Mouse (Mus musculus): ENCODE results near the gene Hyal1.
"Not testable (repeated sequence)": the region's sequence is repeated elsewhere in the genome, so short reads cannot be mapped to it uniquely, and the experiment has no call there.

The Hyal1 gene

GRCm38 (mm10) chr9:107551117-107551889, 25.4 kb upstream of the Hyal1 start, which contains the start of gene Rassf1:
Gene Rassf1 (plus strand): TSS chr9:107551555.
- peak; percentile 83 for DNase-seq

GRCm38 (mm10) chr9:107551890-107552355, 24.8 kb upstream of the Hyal1 start:
- DNase-seq, result no peak

GRCm38 (mm10) chr9:107552690-107553393, 23.9 kb upstream of the Hyal1 start:
- no peak for DNase-seq

- peak; percentile 72 for DNase-seq
Measured at GRCm38 (mm10) chr9:107553541-107554318, 23.0 kb upstream of the Hyal1 start.

- DNase-seq, result peak; percentile 97
Measured at GRCm38 (mm10) chr9:107554319-107554825, 22.4 kb upstream of the Hyal1 start.

- DNase-seq, result no peak
Measured at GRCm38 (mm10) chr9:107555031-107555457, 21.7 kb upstream of the Hyal1 start.

GRCm38 (mm10) chr9:107555701-107556100, 21.0 kb upstream of the Hyal1 start:
- DNase-seq, result no peak

- DNase-seq, result no peak
Measured at GRCm38 (mm10) chr9:107556346-107556745, 20.4 kb upstream of the Hyal1 start.

- peak; percentile 94 for DNase-seq
Measured at GRCm38 (mm10) chr9:107563029-107563581, 13.6 kb upstream of the Hyal1 start, which contains the start of gene Tusc2. Gene Tusc2 (plus strand): TSS chr9:107563255.

GRCm38 (mm10) chr9:107565556-107565955, 11.2 kb upstream of the Hyal1 start:
- not testable (repeated sequence) for DNase-seq

GRCm38 (mm10) chr9:107566041-107566709, 10.6 kb upstream of the Hyal1 start:
- DNase-seq, result peak; percentile 81

GRCm38 (mm10) chr9:107566855-107567254, 9.9 kb upstream of the Hyal1 start:
- DNase-seq, result no peak

GRCm38 (mm10) chr9:107567702-107568319, 8.9 kb upstream of the Hyal1 start, which contains the start of gene Hyal2:
Gene Hyal2 (plus strand): TSS chr9:107567945.
- DNase-seq, result no peak

GRCm38 (mm10) chr9:107568331-107569261, 8.1 kb upstream of the Hyal1 start:
- peak; percentile 84 for DNase-seq

GRCm38 (mm10) chr9:107569270-107569669, 7.5 kb upstream of the Hyal1 start:
- no peak for DNase-seq

GRCm38 (mm10) chr9:107570016-107570415, 6.7 kb upstream of the Hyal1 start:
- peak; percentile 23 for DNase-seq

GRCm38 (mm10) chr9:107570845-107571244, 5.9 kb upstream of the Hyal1 start:
- DNase-seq, result no peak

- no peak for DNase-seq
Measured at GRCm38 (mm10) chr9:107571534-107572326, 5.0 kb upstream of the Hyal1 start.

- DNase-seq, result no peak
Measured at GRCm38 (mm10) chr9:107572327-107572662, 4.4 kb upstream of the Hyal1 start.
